Mouse (Mus musculus) CH12F3 (cell line): ENCODE data around the gene Pde4d.

Experiments used
- in situ Hi-C: fragments of 300-500 bp; cut with MboI; formaldehyde crosslinking; loops from 2 replicates; pipeline ENCODE4 v1.14.3; 2020; ENCODE audit warnings: low sequenced_read_pairs

The Pde4d gene

DNA sequence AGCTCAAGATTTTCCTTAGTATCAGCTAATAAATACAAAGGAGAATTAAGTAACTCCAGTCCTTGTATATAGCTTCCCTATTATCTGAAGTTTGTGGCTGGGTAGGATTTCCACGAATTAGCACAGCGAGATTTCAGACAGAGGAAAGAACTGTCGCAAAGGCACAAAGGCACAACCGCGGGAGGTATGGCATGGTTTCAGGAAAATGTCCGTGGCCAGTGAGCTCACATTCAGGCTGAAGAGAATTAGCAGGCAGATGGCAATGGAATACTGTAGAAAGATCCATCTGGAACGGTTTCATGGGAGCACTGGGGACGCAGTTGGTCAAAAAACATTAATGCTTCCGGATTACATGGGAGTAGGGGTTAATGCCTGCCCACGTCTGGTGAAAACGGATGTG is 898.0 kb downstream of the Pde4d start:
- in situ Hi-C loops = no loop called here

- in situ Hi-C loops = no loop called here
Observed at GRCm38 (mm10) chr13:109348316-109348715, 898.6 kb downstream of the Pde4d start.

- in situ Hi-C loops = no loop called here
Observed at GRCm38 (mm10) chr13:109350100-109350499, 900.4 kb downstream of the Pde4d start.

DNA sequence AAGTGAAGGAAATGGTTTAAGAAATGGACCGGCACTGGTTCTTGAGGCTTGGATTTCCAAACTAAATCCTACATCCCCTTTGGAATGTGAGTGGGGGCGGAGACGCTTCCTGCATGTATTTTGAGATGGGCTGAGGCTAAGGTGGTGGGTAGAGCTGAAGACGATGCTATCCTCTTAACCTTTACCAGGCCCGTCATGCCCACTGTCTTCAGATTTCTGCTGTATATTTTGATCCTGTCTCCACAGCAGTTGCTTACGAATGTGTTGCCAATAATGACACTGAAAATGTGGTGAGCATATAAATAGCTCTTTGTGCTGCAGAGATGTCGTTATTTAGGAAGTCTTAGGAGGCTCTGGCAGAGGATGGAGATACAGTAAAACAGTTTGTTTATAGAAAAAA is 904.3 kb downstream of the Pde4d start:
- in situ Hi-C loops = no loop called here

DNA sequence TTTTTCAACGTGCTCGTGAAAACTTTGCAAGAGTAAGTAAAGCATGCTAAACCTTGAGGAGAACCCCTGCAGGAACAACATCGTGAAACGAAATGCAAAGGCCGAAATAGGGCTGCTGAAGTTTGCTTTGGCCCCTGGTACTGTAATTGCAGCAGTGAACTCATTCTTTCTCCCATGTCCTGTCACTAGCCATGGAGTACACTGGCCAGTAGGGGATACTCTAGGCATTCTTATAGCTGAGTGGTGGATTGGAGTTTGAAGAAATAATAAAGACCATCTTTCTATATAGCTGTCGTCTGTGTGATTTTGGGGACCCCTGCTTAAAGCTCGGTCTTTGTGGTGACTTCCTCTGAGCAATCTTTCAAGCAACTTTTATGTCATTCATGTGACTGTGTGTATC is 906.5 kb downstream of the Pde4d start:
- in situ Hi-C loops = no loop called here

- in situ Hi-C loops = no loop called here
Observed at GRCm38 (mm10) chr13:109359994-109360393, 910.2 kb downstream of the Pde4d start.

DNA sequence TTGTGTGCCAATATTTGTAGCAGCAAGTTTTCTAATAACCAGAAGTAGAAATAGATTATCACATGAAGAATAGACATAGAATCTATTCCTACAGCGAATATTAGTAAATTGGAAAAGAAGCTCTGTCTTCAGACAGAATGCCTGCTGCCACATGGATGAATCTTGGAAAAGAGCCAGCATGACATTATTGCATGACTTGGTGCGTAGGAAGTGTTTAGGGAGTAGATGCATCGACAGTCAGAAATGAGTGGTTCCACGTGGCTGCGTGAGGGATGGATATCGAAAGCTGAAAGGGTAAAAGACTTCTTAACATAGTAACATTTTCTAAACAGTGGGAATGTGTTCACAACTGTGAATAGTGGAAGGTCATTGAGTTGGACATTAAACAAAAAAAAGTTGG is 912.6 kb downstream of the Pde4d start:
- in situ Hi-C loops = no loop called here

DNA sequence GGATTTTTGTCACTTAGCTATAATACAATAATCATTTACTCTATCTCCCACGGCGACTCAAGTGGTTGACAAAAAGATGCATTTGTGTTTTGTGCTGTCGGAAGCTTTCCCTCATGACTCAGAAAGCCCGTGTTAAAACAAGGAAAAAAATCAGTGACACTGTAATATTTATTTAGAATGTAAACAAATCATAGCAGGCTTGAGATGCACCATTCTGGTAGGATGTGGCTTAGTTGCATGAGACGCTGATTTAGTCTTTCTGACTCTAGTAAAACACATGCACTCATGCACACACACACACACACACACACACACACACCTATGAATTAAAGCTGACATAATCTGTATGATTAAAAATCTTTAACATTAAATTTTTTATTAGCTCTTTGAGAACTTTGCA is 924.7 kb downstream of the Pde4d start:
- in situ Hi-C loops = no loop called here

DNA sequence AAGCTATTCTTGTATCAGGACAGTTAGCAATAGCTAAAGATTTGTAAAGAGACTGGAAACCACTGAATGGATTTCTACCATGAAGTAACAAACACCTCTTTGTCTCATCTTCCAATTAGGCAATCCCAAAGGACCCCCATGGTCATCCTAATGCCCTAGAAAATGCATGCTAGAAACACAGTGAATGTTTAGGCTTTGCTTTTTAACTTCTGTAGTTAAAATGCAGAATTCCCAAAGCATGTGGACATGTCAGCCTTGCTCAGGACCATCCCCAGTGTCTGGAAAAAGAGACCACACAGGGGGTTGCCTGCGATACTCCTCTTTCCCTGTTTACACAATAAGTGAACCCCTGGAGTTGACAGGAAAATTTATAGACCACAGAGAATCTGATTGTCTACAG is 926.9 kb downstream of the Pde4d start:
- in situ Hi-C loops = no loop called here

DNA sequence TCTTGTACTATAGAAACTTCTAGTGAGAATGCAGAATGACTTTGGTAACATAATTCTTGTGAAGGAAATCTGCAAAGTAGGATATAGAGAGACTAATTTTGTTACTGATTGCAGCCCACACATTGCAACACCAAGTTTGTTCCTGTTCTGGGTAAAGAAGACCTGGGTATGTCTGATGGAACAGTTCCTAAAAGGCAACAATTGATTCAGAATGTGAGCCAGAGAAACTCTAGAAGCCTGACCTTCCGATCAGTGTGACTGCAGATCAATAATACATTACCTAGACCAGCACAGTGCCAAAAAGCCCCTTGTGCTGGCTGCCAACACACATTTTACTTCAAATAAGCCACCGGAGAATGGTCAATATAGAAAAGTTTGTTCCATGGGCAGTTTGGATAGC is 930.4 kb downstream of the Pde4d start:
- in situ Hi-C loops = no loop called here

DNA sequence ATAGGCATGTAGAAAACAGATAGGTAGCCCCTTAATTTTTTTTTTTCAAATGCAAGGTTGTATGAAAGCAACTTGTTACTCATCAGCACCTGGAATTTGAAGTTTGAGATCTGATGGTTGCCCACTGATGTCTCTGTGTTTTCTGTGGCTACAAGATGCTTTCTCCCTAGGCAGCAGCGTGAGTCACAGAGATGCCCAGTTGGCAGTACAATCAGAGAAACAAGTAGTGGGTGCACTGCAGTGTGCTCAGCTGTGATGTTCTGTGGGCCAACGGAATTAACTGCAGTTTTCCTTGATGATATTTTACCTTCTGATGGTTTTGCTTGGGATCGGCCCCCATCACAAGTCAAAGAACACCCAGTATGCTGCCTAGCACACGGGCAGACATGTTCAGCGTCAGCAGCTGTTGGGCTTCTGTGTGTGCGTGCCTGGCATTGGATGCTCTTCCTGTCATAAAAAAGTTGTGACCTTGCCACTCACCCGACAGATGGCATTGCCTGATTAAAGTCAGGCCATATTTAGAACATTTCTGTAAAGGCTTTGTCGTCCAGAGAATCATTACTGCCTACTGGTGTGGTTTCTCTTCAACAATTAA is 939.0 kb downstream of the Pde4d start:
- in situ Hi-C loops = no loop called here

- in situ Hi-C loops = no loop called here
Observed at GRCm38 (mm10) chr13:109402396-109402795, 952.6 kb downstream of the Pde4d start.

GRCm38 (mm10) chr13:109402936-109403335 is 953.2 kb downstream of the Pde4d start:
- in situ Hi-C loops = no loop called here

- in situ Hi-C loops = no loop called here
Observed at GRCm38 (mm10) chr13:109406341-109406740, 956.6 kb downstream of the Pde4d start.

GRCm38 (mm10) chr13:109407371-109407770 is 957.6 kb downstream of the Pde4d start:
- in situ Hi-C loops = no loop called here

- in situ Hi-C loops = no loop called here
Observed at GRCm38 (mm10) chr13:109420426-109420825, 970.7 kb downstream of the Pde4d start.

DNA sequence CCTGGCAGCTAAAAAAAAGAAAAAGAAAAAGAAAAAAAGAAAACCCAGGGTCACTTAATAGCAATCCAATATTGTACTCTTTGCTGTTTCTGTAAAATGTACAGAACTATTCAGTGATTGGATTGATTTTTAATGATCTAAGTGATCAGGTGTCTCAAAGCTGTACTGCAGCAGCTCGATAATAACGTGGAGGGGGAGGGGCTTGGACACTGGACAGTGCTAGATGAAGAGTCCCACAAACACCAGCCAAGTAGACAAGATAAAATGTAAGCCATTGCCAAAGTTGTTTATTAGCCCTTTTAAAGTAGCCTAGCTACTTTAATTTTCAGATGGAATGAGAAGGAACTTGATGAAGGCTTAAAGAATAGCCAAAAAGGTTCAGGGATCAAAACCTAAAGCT is 975.2 kb downstream of the Pde4d start:
- in situ Hi-C loops = no loop called here

GRCm38 (mm10) chr13:109425548-109425947 is 975.8 kb downstream of the Pde4d start:
- in situ Hi-C loops = no loop called here

GRCm38 (mm10) chr13:109426058-109426457 is 976.3 kb downstream of the Pde4d start:
- in situ Hi-C loops = no loop called here

GRCm38 (mm10) chr13:109427541-109427940 is 977.8 kb downstream of the Pde4d start:
- in situ Hi-C loops = no loop called here

DNA sequence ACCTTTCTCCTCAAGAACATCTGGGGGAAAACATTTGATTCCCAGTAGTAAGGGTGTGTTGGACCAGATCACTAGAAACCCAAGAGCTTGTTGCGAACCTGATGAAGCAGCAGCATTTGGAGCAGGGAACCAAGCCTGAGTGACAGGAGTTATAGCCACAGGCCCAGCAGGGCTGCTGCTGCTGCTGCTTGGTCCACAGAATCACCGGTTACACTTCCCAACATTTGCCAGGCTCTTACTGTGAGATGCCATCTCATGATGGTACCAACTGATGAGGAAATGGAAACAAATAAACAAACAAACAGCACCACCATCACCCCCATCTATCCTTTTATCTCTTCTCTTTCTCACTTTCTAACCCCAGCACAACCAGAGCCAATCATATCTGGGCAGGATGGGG is 979.8 kb downstream of the Pde4d start:
- in situ Hi-C loops = no loop called here

DNA sequence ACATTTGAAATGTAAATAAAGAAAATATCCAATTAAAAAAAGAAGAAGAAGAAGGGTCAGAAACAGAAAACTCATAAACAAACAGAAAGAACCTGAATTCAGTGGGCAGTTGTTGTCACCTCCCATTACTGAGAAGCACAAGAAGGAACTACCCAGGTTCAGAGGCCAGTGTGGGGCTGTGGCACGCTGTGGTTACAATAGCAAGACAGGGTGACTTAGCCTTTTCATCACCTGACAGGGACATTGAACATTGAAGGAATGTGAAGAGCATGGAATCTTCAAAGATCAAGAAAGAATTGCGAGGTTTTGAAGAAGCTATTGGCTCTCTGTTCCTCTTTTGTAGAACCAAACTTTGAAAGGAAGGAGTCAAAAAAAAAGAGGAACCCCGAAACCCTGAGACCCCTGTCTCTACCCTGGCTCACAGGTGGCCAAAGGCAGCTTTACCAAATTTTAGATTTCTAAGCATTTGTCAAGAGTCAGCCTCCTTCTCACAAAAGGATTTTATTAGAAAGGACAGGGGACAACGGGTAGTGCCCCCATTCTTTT is 987.6 kb downstream of the Pde4d start:
- in situ Hi-C loops = no loop called here
